Mouse (Mus musculus) limb, embryonic 10.5 days (tissue): ENCODE data around the gene Daam1. TPM values are rescaled to one million over a fixed set of nuclear protein-coding genes. Genes with fewer than 3 reads are reported as not detected.

ENCODE experiments used
- DNase-seq: peaks from one replicate; pipeline ENCODE4 v3.0.0-alpha.2; 2017; ENCODE audit warnings: low spot score
- H3K27ac ChIP-seq: fragments of 300-500 bp; sonication (generic); 2 replicates; pipeline ENCODE4 v1.5.1; 2016; ENCODE audit warnings: mild to moderate bottlenecking
- H3K27me3 ChIP-seq: fragments of 300-500 bp; sonication (generic); 2 replicates; pipeline ENCODE4 v1.6.1; 2016; ENCODE audit warnings: low read depth, mild to moderate bottlenecking; ENCODE audit not compliant: poor library complexity, severe bottlenecking
- H3K36me3 ChIP-seq: fragments of 300-500 bp; sonication (generic); 2 replicates; pipeline ENCODE4 v1.6.1; 2016; ENCODE audit warnings: mild to moderate bottlenecking, moderate library complexity
- H3K4me1 ChIP-seq: fragments of 300-500 bp; sonication (generic); 2 replicates; pipeline ENCODE4 v1.6.1; 2016
- H3K4me3 ChIP-seq: fragments of 300-500 bp; sonication (generic); 2 replicates; pipeline ENCODE4 v1.5.1; 2016; ENCODE audit warnings: mild to moderate bottlenecking, moderate library complexity
- H3K9me3 ChIP-seq: fragments of 300-500 bp; sonication (generic); replicated peaks from 2 replicates; pipeline ENCODE4 v1.6.1; 2016; ENCODE audit warnings: mild to moderate bottlenecking
- WGBS: fragments of 180-500 bp; shearing (Covaris S2); methylation state at CpG from one replicate; pipeline ENCODE4 v1.1.7; 2016; 5-methylcytosine and 5-hydroxymethylcytosine counted together
- polyA plus RNA-seq: library from polyadenylated mRNA; unstranded; fragments of >200 nt; fragmentation: Nextera tagmentation; extraction: Ambion mirVana; gene quantifications from 2 replicates; pipeline ENCODE4 v1.2.1, GENCODE M21; 2016

Gene Daam1
- polyA plus RNA-seq, 1 experiment from 2014 or later, result 5.2 TPM

DNA sequence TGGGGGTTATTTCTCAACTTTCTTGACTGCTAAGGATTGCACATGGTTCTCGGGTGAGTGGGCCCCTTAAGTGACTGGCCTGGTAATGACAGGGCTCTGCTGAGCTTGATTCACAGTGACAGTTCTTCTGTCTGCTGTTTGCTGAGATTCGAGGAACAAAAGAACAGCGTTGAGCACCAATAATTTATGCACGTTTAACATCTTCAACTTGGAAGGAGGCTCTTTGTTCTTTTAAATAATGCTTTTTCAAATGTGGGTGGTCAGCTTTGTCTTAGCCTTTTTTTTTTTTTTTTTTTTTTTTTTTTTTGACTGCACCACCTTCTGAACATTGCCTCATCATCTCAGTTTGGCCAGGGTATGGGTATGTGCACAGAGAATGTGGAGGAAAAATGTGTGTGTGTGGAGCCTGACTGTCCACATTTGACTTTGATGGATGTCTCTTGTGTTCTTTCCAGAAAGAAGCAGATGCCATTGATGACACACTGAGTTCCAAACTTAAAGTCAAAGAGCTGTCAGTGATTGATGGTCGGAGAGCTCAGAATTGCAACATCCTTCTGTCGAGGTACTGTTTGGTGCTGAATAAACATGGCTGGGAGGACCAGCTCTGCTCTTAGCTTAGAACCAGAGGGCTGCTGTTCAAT, 128.6 kb downstream of the Daam1 start:
- Histone ChIP-seq H3K4me3 (no peak overlapping the region), H3K27ac (no peak overlapping the region), H3K36me3 (no peaks in the 10 kb centered on the region; the same call in 1 of the 2 replicates), H3K9me3 (no peaks in the 10 kb centered on the region), H3K4me1 (no peaks in the 10 kb centered on the region), H3K27me3 (no peaks in the 10 kb centered on the region)
- DNase-seq, result no peak
- WGBS, result 55% methylated on average over 6 of the region's 6 CpGs

DNA sequence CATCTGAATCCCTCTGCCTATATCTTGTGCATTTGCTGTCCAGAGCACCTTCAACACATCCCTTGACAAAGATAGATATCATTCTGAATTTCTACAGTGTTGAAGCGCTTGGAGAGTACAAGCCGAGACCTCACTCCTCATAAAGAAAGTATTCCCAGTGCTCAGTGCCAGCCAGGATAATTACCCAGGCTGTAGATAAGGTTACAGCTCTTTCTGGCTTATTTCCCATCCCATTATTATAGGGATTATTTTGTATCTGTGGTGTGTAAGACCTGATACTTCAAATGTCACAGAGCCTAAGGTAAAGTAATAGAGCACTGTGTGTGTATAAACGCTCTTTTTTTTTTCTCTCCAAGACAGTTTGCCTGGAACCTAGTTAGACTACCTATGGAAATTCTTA, 130.8 kb downstream of the Daam1 start:
- H3K27me3 ChIP-seq, result no peaks in the 10 kb centered on the region
- no peaks in the 10 kb centered on the region for H3K4me1 ChIP-seq
- DNase-seq, result no peak
- H3K27ac ChIP-seq, result no peak overlapping the region
- 98% methylated on average over 3 of the region's 3 CpGs for WGBS
- H3K4me3 ChIP-seq, result no peak overlapping the region
- no peaks in the 10 kb centered on the region; the same call in 1 of the 2 replicates for H3K36me3 ChIP-seq
- no peaks in the 10 kb centered on the region for H3K9me3 ChIP-seq

DNA sequence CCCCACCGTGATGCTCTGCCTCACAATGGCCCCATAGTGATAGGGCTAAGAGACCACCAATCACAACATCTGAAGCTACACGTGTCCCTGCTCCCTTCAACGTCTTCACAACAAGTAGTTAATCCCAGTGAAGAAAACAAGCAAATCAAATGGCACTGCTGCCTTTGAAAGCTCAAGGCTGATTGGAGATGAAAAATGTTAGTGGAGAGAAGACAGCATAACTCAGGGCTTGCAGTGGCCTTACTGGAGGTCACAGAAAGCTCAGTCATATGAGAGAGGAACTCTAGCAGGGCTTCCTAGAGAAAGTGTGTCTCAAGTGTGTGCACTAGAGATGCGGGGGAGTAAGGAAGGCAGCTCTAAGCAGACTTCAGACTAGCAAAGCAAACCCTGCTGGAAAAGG, 131.7 kb downstream of the Daam1 start:
- Histone ChIP-seq H3K4me1 (no peaks in the 10 kb centered on the region), H3K27ac (no peak overlapping the region), H3K4me3 (no peak overlapping the region), H3K9me3 (no peaks in the 10 kb centered on the region), H3K36me3 (no peaks in the 10 kb centered on the region; the same call in 1 of the 2 replicates), H3K27me3 (no peaks in the 10 kb centered on the region)
- WGBS, result 80% methylated on average over 4 of the region's 4 CpGs
- no peak for DNase-seq

DNA sequence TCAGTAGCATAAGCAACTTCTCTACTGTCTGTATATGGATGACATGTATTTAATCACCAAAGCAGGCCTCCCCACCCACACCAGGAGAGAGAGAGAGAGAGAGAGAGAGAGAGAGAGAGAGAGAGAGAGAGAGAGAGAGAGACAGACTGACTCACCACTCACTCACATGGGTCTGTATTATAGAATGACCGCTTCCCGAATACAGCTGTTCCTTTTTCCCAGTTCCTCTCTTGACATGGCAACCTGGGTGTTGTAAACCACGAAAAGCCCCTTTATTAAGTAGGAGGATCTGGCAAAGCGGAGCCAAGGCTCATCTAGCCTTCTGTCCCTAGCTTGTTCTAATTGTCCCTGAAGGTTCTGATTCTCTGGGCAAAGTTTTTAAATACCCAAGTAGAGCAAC, 137.7 kb downstream of the Daam1 start:
- no peak overlapping the region for H3K4me3 ChIP-seq
- H3K4me1 ChIP-seq, result peaks cover 21% of the 10 kb centered on the region
- H3K27me3 ChIP-seq, result no peaks in the 10 kb centered on the region
- H3K36me3 ChIP-seq, result no peaks in the 10 kb centered on the region
- 42% methylated on average over 4 of the region's 4 CpGs for WGBS
- H3K9me3 ChIP-seq, result no peaks in the 10 kb centered on the region
- no peak for DNase-seq
- no peak overlapping the region for H3K27ac ChIP-seq

DNA sequence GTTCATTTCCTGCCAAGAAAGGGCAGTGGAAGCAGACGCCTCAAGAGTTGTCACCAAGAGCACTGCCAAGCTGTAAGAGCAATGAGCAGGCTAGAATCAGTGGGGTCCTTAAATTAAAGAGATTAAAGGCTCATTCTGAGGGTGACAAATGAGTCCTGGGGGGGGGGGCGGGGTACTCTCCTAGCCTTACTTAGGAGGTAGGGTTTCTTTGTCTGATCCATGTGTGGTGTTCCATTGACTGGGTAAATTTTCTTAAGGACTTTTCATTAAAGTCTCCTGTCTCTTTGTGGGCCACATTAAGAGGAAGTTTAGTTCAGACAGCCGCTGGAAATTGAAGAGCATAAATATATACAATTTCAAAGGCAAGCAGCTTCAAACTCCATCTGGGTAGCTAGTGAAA, 138.1 kb downstream of the Daam1 start:
- Histone ChIP-seq H3K4me3 (no peak overlapping the region), H3K27me3 (no peaks in the 10 kb centered on the region), H3K36me3 (no peaks in the 10 kb centered on the region), H3K9me3 (no peaks in the 10 kb centered on the region), H3K4me1 (peaks cover 22% of the 10 kb centered on the region), H3K27ac (no peak overlapping the region)
- 21% methylated on average over 3 of the region's 3 CpGs for WGBS
- DNase-seq, result no peak

DNA sequence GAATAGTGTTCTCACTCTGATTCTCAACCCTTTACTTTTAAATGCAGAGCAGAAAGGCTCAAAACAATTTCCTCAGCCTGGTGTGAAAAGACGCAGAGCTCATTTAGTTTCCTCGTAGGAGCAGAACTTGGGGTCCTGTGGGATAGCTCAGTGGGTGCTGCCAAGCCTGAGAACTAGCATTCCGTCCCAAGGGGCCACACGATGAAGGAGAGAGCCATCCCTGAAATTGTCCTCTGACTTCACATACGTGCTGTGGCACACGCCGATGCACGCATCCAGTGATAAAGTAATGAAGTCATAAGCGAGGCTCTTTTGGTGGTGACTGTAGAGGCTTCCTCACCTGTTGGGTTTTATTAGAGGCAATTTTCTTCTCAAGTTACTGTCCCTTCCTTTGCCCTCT, 138.6 kb downstream of the Daam1 start:
- Histone ChIP-seq H3K4me1 (peaks cover 22% of the 10 kb centered on the region), H3K27ac (no peak overlapping the region), H3K27me3 (no peaks in the 10 kb centered on the region), H3K36me3 (no peaks in the 10 kb centered on the region), H3K4me3 (no peak overlapping the region), H3K9me3 (no peaks in the 10 kb centered on the region)
- 48% methylated on average over 9 of the region's 9 CpGs for WGBS
- no peak for DNase-seq

DNA sequence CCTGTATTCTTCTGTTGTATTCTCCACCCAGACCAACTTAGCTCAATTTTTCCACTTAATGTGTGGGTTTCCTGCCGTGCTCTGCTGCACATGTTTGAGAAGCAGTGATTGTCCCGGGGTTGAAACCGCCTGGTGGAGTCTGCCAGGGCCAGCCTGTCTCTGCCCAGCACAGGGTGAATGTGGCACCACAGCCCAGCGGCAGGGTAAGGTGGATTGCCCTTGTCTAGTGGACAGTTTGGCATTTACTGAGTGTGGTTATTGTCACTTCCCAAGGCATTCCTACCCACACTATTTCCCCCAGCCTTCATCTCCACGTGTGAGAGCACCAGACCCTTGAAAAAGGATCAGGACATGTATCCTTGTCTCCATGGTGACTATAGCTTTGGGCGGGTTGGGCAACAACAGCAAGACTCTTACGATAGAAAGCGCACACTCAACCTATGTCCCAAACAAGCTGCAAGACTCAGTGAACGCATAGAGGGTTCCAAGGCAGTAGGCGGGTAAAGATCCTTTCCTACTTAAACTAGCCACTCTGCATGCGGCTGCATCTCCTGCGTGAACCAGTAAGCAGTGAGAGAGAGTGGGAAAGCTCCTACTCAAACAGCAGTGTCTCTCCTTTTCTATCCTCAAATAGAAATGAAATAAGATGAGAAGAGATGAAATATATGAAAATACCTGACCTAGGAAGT, 139.2 kb downstream of the Daam1 start:
- Histone ChIP-seq H3K4me3 (no peak overlapping the region), H3K36me3 (no peaks in the 10 kb centered on the region), H3K9me3 (no peaks in the 10 kb centered on the region), H3K27ac (no peak overlapping the region), H3K4me1 (peaks cover 22% of the 10 kb centered on the region), H3K27me3 (no peaks in the 10 kb centered on the region)
- 79% methylated on average over 12 of the region's 12 CpGs for WGBS
- DNase-seq, result no peak

DNA sequence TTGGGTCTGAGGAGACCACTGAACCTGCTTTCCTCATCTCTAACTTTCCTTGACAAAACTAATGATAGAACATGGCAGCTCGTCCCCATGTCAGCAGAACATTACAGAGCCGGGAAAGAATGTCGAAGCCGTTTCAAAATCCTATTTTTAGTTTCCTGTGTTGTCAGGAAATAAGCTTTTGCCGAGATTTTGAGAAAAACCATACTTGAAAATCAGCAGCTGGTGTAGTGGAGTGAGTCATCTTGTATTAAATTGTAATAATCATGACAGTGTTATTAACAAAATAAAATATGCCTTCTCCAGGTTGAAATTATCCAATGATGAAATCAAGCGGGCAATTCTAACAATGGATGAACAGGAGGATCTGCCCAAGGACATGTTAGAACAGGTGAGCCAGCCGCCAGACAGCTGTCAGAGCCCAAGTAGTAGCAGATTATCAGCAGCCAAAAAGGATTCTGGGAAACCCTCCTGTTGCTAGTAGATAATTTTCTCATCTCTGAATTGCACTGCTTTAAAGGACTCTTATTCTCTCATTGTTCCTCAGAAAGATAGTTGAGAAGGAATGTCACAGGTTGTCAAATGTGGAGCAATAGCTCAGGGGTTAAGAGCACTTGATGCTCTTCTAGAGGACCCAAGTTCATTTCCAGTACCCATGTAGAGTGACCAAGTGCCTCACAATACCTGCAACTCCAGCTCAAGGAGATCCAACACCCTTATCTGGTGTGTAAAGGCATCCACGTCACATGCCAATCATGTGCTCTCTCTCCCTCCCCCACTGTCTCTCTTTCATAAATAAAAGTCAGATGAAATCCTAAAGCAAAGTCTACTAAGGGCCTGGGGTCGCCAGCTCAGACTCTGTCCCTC, 140.1 kb downstream of the Daam1 start:
- Histone ChIP-seq H3K36me3 (no peaks in the 10 kb centered on the region), H3K4me3 (no peak overlapping the region), H3K27me3 (no peaks in the 10 kb centered on the region), H3K9me3 (no peaks in the 10 kb centered on the region), H3K4me1 (peaks cover 22% of the 10 kb centered on the region), H3K27ac (no peak overlapping the region)
- no peak for DNase-seq
- WGBS, result 87% methylated on average over 9 of the region's 9 CpGs

DNA sequence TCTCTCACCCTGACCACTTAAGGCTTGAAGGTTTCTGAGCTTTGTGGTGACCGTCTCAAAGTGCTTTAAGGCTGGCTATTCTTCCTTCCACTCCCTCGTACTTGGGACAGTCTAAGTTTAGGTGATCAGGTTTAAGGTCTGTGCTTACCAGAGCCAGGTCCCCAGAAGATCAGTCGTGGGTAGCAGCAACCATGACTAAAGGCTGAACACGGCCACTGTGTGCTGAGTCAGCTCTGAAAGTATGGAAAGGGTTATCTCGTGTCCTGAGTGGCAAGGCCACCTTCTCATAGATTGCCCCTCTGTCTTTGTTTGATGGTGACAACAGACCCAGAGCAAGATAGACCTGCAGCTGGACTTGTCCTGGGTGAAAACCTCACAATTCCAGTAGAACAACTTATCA, 141.2 kb downstream of the Daam1 start:
- DNase-seq, result no peak
- Histone ChIP-seq H3K9me3 (no peaks in the 10 kb centered on the region), H3K27me3 (no peaks in the 10 kb centered on the region), H3K27ac (no peak overlapping the region), H3K4me3 (no peak overlapping the region), H3K4me1 (peaks cover 27% of the 10 kb centered on the region), H3K36me3 (no peaks in the 10 kb centered on the region)
- 77% methylated on average over 5 of the region's 5 CpGs for WGBS

DNA sequence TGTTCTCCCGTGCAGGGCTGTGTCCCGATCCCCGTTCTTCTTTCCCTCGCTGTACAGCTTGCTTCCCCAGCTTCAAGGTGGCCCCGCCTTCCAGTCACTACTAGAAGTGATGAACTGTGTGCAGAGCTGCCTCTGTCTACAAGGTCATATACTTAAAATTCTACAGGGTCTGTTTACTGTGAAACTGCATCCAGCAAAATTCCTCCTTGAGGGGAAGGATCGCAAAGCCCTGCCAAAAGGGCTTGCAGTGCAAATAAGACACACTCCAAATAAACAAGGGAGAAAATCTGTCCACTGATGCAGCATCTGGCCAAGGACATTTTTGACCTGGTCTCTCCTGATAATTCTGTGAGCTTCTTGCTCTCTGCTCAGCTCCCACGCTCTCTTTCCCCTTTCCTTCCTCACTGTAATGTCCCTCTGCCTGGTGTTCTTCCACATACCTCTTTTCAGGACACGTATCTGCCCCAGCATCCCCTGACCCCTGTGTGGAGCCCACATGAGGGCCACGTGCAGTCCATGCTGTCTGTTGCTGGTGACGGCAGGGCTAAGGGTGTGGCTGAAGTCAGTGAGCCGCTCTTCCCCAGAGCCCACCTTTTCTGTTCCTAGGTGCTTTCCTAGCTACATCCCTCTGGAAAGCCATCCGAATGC, 141.9 kb downstream of the Daam1 start:
- Histone ChIP-seq H3K36me3 (peaks cover 4% of the 10 kb centered on the region; the same call in 1 of the 2 replicates), H3K4me3 (no peak overlapping the region), H3K9me3 (no peaks in the 10 kb centered on the region), H3K27me3 (no peaks in the 10 kb centered on the region), H3K4me1 (peaks cover 27% of the 10 kb centered on the region), H3K27ac (no peak overlapping the region)
- DNase-seq, result no peak
- WGBS, result 82% methylated on average over 12 of the region's 12 CpGs

DNA sequence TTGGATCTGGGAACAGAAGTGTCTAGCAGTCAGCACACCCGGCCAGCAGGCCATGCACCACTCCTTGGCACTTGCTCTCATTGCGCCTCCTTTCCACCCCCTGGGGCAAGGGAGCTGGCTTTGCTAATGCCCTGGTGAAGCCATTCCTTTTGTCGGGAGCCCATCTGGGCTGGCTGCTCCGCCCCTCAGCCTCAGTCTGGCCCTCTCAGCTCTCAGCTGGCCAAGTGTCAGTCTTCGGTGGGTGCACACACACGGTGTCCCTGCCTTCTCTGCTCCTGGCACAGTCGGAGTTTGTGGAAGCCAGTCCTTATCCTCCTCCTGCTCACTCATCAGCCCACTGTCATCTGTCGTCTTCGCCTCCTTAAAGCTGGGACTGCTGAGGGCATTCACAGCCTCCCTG, 142.7 kb downstream of the Daam1 start:
- Histone ChIP-seq H3K27ac (no peak overlapping the region), H3K36me3 (peaks cover 5% of the 10 kb centered on the region; the same call in 1 of the 2 replicates), H3K4me1 (peaks cover 23% of the 10 kb centered on the region), H3K4me3 (no peak overlapping the region), H3K9me3 (no peaks in the 10 kb centered on the region), H3K27me3 (no peaks in the 10 kb centered on the region)
- WGBS, result 44% methylated on average over 9 of the region's 9 CpGs
- no peak for DNase-seq

DNA sequence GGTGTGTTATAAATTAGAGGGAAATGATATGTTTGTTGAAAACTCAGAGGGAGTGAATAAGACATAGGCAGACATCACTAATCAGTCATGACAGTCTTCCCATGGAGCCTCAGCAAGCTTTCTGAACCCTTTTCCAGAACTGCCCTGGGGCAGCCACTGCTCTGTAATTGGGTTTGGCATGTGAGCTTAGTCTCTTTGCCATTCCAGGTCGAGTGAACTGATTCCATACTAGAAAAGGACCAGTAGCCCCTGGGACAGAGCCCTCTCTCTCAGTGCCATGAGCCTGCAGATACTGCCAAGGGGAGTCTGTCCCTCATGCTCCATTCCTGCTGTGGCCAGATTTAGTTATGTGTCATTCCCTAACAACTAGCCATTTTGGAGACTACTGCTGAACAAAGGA, 144.7 kb downstream of the Daam1 start:
- no peak for DNase-seq
- Histone ChIP-seq H3K27ac (no peak overlapping the region), H3K27me3 (no peaks in the 10 kb centered on the region), H3K4me1 (peaks cover 13% of the 10 kb centered on the region), H3K36me3 (peaks cover 5% of the 10 kb centered on the region; the same call in 1 of the 2 replicates), H3K4me3 (no peak overlapping the region), H3K9me3 (no peaks in the 10 kb centered on the region)
- 45% methylated on average over 1 of the region's 1 CpGs for WGBS
